Mouse (Mus musculus) stomach, embryonic 14.5 days (tissue): ENCODE results near the gene Zfp661. TPM values are rescaled to one million over a fixed set of nuclear protein-coding genes. Genes with fewer than 3 reads are reported as not detected.
A peak's percentile ranks its signal among the peaks of the same experiment; 100 is the strongest.

ENCODE experiments used
- ATAC-seq: fragments of 200-750 bp; cut with Nextera tagmentation; 2 replicates; pipeline ENCODE4 v1.8.0; 2017; ENCODE audit warnings: low read depth, moderate TSS enrichment; ENCODE audit not compliant: insufficient number of reproducible peaks, insufficient read depth, low FRiP score
- H3K27ac ChIP-seq: fragments of 300-500 bp; sonication (generic); 2 replicates; pipeline ENCODE4 v1.5.1; 2014; ENCODE audit warnings: mild to moderate bottlenecking, low read length, moderate library complexity, mixed read lengths
- H3K27me3 ChIP-seq: fragments of 300-500 bp; sonication (generic); 2 replicates; pipeline ENCODE4 v1.6.1; 2014; ENCODE audit warnings: low read length, control low read depth, mixed read lengths; ENCODE audit not compliant: control insufficient read depth, insufficient read depth
- H3K36me3 ChIP-seq: fragments of 300-500 bp; sonication (generic); 2 replicates; pipeline ENCODE4 v1.6.1; 2014; ENCODE audit warnings: mild to moderate bottlenecking, control low read depth, low read length, moderate library complexity, mixed read lengths; ENCODE audit not compliant: control insufficient read depth, insufficient read depth
- H3K4me1 ChIP-seq: fragments of 300-500 bp; sonication (generic); 2 replicates; pipeline ENCODE4 v1.6.1; 2014; ENCODE audit warnings: low read length, control low read depth, mixed read lengths; ENCODE audit not compliant: control insufficient read depth, insufficient read depth
- H3K4me2 ChIP-seq: fragments of 300-500 bp; sonication (generic); replicated peaks from 2 replicates; pipeline ENCODE4 v1.6.1; 2014; ENCODE audit warnings: low read depth, low read length, control low read depth
- H3K4me3 ChIP-seq: fragments of 300-500 bp; sonication (generic); 2 replicates; pipeline ENCODE4 v1.5.1; 2014; ENCODE audit warnings: low read depth, low read length, control low read depth
- H3K9ac ChIP-seq: fragments of 300-500 bp; sonication (generic); replicated peaks from 2 replicates; pipeline ENCODE4 v1.6.1; 2014; ENCODE audit warnings: low read depth, mild to moderate bottlenecking, control low read depth, low read length, moderate library complexity, mixed read lengths
- H3K9me3 ChIP-seq: fragments of 300-500 bp; sonication (generic); 2 replicates; pipeline ENCODE4 v1.6.1; 2016; ENCODE audit warnings: low read depth, low read length, control low read depth; ENCODE audit not compliant: control insufficient read depth
- WGBS: fragments of 180-500 bp; shearing (Covaris S2); extraction: QIAGEN DNeasy Blood & Tissue Kit; methylation state at CpG from one replicate; pipeline ENCODE4 v1.1.7; 2014; 5-methylcytosine and 5-hydroxymethylcytosine counted together
- polyA plus RNA-seq: library from polyadenylated mRNA; unstranded; fragments of >200 nt; fragmentation: Nextera tagmentation; extraction: Ambion mirVana; gene quantifications from 2 replicates; pipeline ENCODE4 v1.2.1, GENCODE M21; 2014

The Zfp661 gene
- 3.8 and 5.0 TPM in 2 replicates for polyA plus RNA-seq

DNA sequence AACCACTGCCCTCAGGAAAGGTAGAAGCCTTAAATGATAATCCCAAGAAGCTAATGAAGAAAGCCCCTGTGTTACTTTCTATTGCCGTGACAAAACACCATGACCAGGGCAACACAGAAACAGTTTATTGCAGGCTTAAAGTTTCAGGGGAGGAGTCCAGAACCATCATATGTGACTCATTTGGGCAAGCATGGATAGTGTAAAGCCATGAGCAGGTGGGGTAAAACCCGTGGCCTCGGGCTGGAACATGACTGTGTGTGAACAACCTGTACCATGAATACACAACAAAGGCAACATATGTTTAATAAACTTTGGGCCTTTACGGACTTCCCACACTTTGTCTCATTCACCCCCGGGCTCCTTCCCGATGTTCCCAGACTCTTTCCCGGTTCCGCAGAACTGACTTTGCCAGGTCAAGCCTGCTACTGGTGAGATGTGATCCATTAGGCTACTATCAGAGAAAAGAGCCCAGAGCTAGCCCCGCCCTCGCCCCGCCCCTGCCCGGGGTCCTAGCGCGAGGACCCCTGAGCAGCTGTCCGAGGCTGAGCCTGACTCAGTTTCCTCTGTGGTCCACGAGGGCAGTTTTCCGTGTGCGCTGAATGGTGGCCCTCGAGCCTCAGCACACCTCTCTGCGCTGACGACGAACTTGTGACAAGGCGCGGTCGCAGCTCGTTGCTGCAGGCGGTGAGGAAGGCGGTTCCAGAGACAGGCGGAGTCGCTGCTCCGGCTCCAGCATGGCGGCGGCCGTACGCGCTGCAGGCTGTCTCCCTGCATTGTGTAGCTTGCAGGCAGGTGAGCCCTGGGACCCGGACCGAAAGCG, at the start of gene Zfp661, which contains the start of gene Mrps5:
Gene Zfp661 (minus strand): TSS at position 401 of the 820 bp plus-strand sequence.
Gene Mrps5 (plus strand): TSS at position 529 of the 820 bp plus-strand sequence.
- H3K27me3 ChIP-seq: no peaks in the 10 kb centered on the region
- H3K27ac ChIP-seq: peak within 1 kb of the TSS; percentile 86
- peak; percentile 85 for ATAC-seq
- peak within 1 kb of the TSS; percentile 86 for H3K9ac ChIP-seq
- H3K4me2 ChIP-seq: peak within 1 kb of the TSS; percentile 85
- H3K4me3 ChIP-seq: peak within 1 kb of the TSS; percentile 97
- no peaks in the 10 kb centered on the region for H3K9me3 ChIP-seq
- peaks cover 7% of the 10 kb centered on the region for H3K4me1 ChIP-seq
- 4% methylated on average over 39 of the region's 39 CpGs for WGBS
- H3K36me3 ChIP-seq: peaks cover 4% of the 10 kb centered on the region; the same call in 1 of the 2 replicates

DNA sequence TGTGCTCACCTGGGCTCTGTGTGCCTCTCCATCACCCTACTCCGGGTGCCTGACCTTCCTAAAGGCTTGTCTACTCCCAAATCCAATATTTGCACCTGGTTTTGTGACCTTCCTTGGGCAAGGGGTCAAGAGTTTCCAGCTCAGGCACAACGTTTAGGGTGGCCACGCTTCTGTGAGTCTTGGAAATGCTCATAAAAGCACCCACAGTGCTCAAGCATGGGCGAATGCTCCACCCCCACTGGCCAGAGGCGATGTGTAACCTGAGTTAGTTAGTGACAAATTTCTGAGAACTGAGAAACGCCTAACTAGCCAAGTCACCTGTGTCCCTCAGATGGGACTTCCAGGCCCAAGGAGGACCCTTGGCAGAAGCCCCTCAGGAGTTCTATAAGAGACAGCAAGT, 48.7 kb upstream of the Zfp661 start:
- no peak overlapping the region for H3K27ac ChIP-seq
- no peak for ATAC-seq
- H3K4me1 ChIP-seq: no peaks in the 10 kb centered on the region
- 65% methylated on average over 6 of the region's 6 CpGs for WGBS
- no peaks in the 10 kb centered on the region for H3K36me3 ChIP-seq
- no peak overlapping the region for H3K4me3 ChIP-seq
- H3K9me3 ChIP-seq: no peaks in the 10 kb centered on the region
- H3K9ac ChIP-seq: no peak overlapping the region
- H3K4me2 ChIP-seq: no peak overlapping the region
- H3K27me3 ChIP-seq: no peaks in the 10 kb centered on the region

DNA sequence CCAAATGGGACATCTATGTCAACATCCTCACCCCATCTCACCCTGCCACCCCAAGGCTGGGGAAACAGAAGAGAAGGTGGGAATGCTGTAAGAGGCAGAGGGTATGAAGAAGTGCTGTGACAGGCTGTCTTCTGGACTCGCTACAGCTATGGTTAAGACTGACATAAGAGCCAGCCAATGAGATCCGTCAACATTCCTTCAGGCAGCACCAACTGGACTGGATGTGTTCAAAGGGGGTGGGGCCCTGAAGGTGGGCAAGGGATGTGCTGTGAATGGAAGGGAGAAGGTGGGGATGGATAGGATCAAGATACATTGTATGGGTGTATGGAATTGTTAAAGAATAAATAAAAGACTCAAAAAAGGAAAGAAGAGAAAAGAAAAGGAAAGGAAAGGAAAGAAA, 45.7 kb upstream of the Zfp661 start:
- Histone ChIP-seq H3K4me3 (no peak overlapping the region), H3K27me3 (no peaks in the 10 kb centered on the region), H3K4me2 (no peak overlapping the region), H3K9me3 (no peaks in the 10 kb centered on the region), H3K27ac (no peak overlapping the region), H3K4me1 (no peaks in the 10 kb centered on the region), H3K36me3 (no peaks in the 10 kb centered on the region), H3K9ac (no peak overlapping the region)
- no peak for ATAC-seq
- 63% methylated on average over 2 of the region's 2 CpGs for WGBS

DNA sequence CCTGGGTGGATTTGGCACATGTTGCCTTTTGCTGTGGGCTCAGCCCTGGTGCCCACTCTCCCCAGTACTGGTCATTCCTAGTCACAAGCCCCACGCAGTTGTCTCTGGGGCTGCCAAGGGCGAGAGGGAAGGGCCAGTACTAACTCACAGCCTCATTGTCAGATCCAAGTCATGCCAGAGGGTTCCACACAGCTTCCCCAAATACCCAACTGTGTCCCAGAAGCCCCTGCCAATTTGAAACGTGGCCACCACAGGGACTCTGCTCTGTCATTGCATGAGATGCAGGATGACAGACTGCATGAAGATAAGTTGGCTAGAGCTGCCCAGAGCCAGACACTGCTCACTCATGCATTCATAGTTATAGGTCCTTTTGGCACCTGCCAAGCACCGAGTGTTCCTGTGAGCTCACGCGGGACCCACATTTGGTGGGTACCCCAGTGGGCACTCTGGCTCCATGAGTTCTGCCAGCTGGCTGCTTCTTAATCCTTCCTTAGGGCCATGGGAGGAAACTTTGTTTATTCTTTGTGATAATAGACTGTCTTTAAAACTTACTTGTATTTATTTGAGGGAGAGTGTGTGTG, 41.2 kb upstream of the Zfp661 start:
- Histone ChIP-seq H3K9ac (no peak overlapping the region), H3K27me3 (no peaks in the 10 kb centered on the region), H3K36me3 (no peaks in the 10 kb centered on the region), H3K4me1 (no peaks in the 10 kb centered on the region), H3K27ac (no peak overlapping the region), H3K4me2 (no peak overlapping the region), H3K9me3 (no peaks in the 10 kb centered on the region), H3K4me3 (no peak overlapping the region)
- 79% methylated on average over 6 of the region's 6 CpGs for WGBS
- ATAC-seq: no peak

DNA sequence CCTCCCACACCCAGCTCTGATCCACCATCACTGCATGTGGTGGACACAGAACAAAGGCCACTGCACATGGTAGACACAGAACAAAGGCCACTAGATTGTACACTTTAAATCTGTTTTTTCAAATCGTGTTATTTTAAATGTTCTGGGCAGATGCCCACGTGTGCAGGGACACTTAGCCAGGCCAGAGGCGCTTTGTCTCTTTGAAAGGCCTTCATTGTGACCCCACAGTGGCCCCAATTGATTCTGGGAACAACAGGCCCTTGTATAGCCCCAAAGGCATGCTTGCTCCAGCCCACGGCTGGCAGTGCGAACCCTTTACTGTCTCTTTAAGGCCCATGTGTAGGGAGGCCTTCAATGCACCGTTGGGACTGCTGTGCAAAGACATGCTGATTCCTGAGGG, 40.5 kb upstream of the Zfp661 start:
- Histone ChIP-seq H3K4me2 (no peak overlapping the region), H3K4me3 (no peak overlapping the region), H3K9ac (no peak overlapping the region), H3K27ac (no peak overlapping the region), H3K4me1 (no peaks in the 10 kb centered on the region), H3K27me3 (no peaks in the 10 kb centered on the region), H3K9me3 (no peaks in the 10 kb centered on the region), H3K36me3 (no peaks in the 10 kb centered on the region)
- ATAC-seq: 0 out of 2 replicates have a peak, but pooled peaks have one; percentile 18
- WGBS: 72% methylated on average over 6 of the region's 6 CpGs

DNA sequence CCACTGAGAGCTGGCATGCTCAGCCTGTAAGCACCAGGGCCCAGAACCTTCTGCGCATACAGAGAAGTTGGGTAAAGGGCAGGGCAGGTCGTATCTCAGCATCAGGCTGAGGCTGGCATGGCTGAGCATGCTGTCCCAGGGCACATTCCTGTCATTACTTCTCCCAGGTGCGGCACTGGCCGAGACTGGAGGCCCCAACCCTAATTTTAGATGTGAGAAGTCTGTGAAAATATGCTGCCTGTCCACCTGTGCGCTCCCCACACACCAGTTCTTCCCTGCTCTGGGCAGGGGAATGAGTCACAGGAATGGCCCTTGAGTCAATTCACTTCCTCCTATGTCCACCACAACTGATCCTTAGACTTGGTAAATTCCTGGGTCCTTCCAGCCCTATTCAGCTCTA, 38.8 kb upstream of the Zfp661 start:
- no peaks in the 10 kb centered on the region for H3K4me1 ChIP-seq
- 61% methylated on average over 5 of the region's 5 CpGs for WGBS
- no peaks in the 10 kb centered on the region for H3K9me3 ChIP-seq
- no peak for ATAC-seq
- no peak overlapping the region for H3K4me3 ChIP-seq
- no peak overlapping the region for H3K9ac ChIP-seq
- no peaks in the 10 kb centered on the region for H3K27me3 ChIP-seq
- H3K27ac ChIP-seq: no peak overlapping the region
- no peak overlapping the region for H3K4me2 ChIP-seq
- no peaks in the 10 kb centered on the region for H3K36me3 ChIP-seq

DNA sequence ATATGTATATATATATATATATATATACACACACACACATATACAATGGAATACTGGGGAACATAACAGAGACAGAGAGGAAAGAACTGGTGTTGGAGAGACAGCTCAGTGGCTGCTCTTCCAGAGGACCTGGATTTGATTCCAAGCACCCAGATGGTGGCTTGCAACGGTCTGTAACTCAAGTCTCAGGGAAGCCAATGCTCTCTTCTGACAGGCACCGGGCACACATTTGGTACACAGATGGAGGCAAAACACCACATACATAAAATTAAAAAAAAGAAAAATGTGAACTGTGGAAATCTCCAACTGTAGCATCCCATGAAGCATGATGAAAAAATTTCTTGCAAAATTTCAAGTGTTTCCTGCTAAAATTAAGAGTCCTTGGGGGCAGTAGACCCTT, 37.9 kb upstream of the Zfp661 start:
- Histone ChIP-seq H3K4me2 (no peak overlapping the region), H3K27ac (no peak overlapping the region), H3K9ac (no peak overlapping the region), H3K9me3 (no peaks in the 10 kb centered on the region), H3K4me3 (no peak overlapping the region), H3K27me3 (no peaks in the 10 kb centered on the region), H3K36me3 (no peaks in the 10 kb centered on the region), H3K4me1 (no peaks in the 10 kb centered on the region)
- 96% methylated on average over 2 of the region's 2 CpGs for WGBS
- no peak for ATAC-seq

DNA sequence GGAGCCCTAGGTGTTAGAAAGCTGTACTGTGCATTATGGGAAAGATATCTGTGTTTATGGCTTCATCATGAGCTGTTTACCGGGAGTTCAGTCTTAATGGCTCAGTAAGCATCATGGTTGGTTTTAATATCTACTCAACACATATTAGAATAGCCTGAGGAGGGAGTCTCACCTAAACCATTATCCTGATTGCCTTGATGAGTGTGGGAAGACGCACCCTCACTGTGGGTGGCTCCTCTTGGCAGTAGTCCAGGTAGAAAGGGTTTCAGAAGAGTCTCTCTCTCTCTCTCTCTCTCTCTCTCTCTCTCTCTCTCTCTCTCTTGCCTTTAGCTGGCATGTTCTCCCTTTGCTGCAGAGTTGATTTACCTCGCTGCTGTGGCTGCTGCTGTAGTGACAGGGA, 35.2 kb upstream of the Zfp661 start:
- no peaks in the 10 kb centered on the region for H3K36me3 ChIP-seq
- H3K4me1 ChIP-seq: no peaks in the 10 kb centered on the region
- no peak overlapping the region for H3K27ac ChIP-seq
- no peak for ATAC-seq
- no peak overlapping the region for H3K4me2 ChIP-seq
- H3K9me3 ChIP-seq: no peaks in the 10 kb centered on the region
- no peaks in the 10 kb centered on the region for H3K27me3 ChIP-seq
- 48% methylated on average over 3 of the region's 3 CpGs for WGBS
- no peak overlapping the region for H3K9ac ChIP-seq
- H3K4me3 ChIP-seq: no peak overlapping the region
